Mouse (Mus musculus): ENCODE measurements around the gene Masp1. TPM values are rescaled to one million over a fixed set of nuclear protein-coding genes. Genes with fewer than 3 reads are reported as not detected.

Masp1 gene
- polyA plus RNA-seq, 1 experiment from 2014 or later, result 44.7 TPM

GRCm38 (mm10) chr16:23416657-23417293 lies 103.8 kb downstream of the Masp1 start:
- Histone ChIP-seq H3K9me3 (no peaks in the 10 kb centered on the region), H3K4me1 (replicated peaks) (peaks cover 15% of the 10 kb centered on the region), H3K4me2 (replicated peaks) (peak overlapping the region; percentile 27), H3K27ac (no peak overlapping the region), H3K9ac (replicated peaks) (no peak overlapping the region), H3K27me3 (no peaks in the 10 kb centered on the region), H3K36me3 (no peaks in the 10 kb centered on the region), H3K4me3 (replicated peaks) (no peak overlapping the region)
- WGBS, result 59% methylated on average over 9 of the region's 9 CpGs
- peak; percentile 38; the same call in 1 of the 2 replicates for ATAC-seq

GRCm38 (mm10) chr16:23416261-23416656 lies 104.4 kb downstream of the Masp1 start:
- H3K36me3 ChIP-seq, result no peaks in the 10 kb centered on the region
- H3K27ac ChIP-seq, result no peak overlapping the region
- peak overlapping the region; percentile 27 for H3K4me2 ChIP-seq (replicated peaks)
- no peaks in the 10 kb centered on the region for H3K27me3 ChIP-seq
- H3K4me3 ChIP-seq (replicated peaks), result no peak overlapping the region
- 41% methylated on average over 10 of the region's 10 CpGs for WGBS
- H3K9ac ChIP-seq (replicated peaks), result no peak overlapping the region
- ATAC-seq, result 0 out of 2 replicates have a peak, but pooled peaks have one; percentile 35
- H3K9me3 ChIP-seq, result no peaks in the 10 kb centered on the region
- H3K4me1 ChIP-seq (replicated peaks), result peaks cover 15% of the 10 kb centered on the region

GRCm38 (mm10) chr16:23412930-23413329 lies 107.7 kb downstream of the Masp1 start:
- H3K4me2 ChIP-seq (replicated peaks), result no peak overlapping the region
- H3K36me3 ChIP-seq, result no peaks in the 10 kb centered on the region
- H3K9ac ChIP-seq (replicated peaks), result no peak overlapping the region
- ATAC-seq, result no peak
- no peaks in the 10 kb centered on the region for H3K9me3 ChIP-seq
- H3K4me1 ChIP-seq (replicated peaks), result peaks cover 13% of the 10 kb centered on the region
- H3K4me3 ChIP-seq (replicated peaks), result no peak overlapping the region
- WGBS, result 89% methylated on average over 6 of the region's 6 CpGs
- no peak overlapping the region for H3K27ac ChIP-seq
- no peaks in the 10 kb centered on the region for H3K27me3 ChIP-seq

GRCm38 (mm10) chr16:23403008-23403755 lies 117.4 kb downstream of the Masp1 start:
- WGBS, result 52% methylated on average over 8 of the region's 8 CpGs
- ATAC-seq, result peak; percentile 43; the same call in 1 of the 2 replicates
- Histone ChIP-seq H3K27me3 (no peaks in the 10 kb centered on the region), H3K4me1 (replicated peaks) (no peaks in the 10 kb centered on the region), H3K4me3 (replicated peaks) (no peak overlapping the region), H3K9ac (replicated peaks) (no peak overlapping the region), H3K9me3 (no peaks in the 10 kb centered on the region), H3K36me3 (no peaks in the 10 kb centered on the region), H3K4me2 (replicated peaks) (no peak overlapping the region), H3K27ac (no peak overlapping the region)

- no peaks in the 10 kb centered on the region for H3K4me1 ChIP-seq (replicated peaks)
- no peak overlapping the region for H3K9ac ChIP-seq (replicated peaks)
- no peaks in the 10 kb centered on the region for H3K9me3 ChIP-seq
- 62% methylated on average over 3 of the region's 3 CpGs for WGBS
- no peak for ATAC-seq
- H3K4me3 ChIP-seq (replicated peaks), result no peak overlapping the region
- H3K4me2 ChIP-seq (replicated peaks), result no peak overlapping the region
- no peaks in the 10 kb centered on the region for H3K36me3 ChIP-seq
- no peak overlapping the region for H3K27ac ChIP-seq
- H3K27me3 ChIP-seq, result no peaks in the 10 kb centered on the region
These were observed 118.7 kb downstream of the Masp1 start for GRCm38 (mm10) chr16:23401959-23402358.

GRCm38 (mm10) chr16:23401463-23401862 lies 119.2 kb downstream of the Masp1 start:
- Histone ChIP-seq H3K9ac (replicated peaks) (no peak overlapping the region), H3K27ac (no peak overlapping the region), H3K4me3 (replicated peaks) (no peak overlapping the region), H3K9me3 (no peaks in the 10 kb centered on the region), H3K36me3 (no peaks in the 10 kb centered on the region), H3K4me2 (replicated peaks) (no peak overlapping the region), H3K4me1 (replicated peaks) (no peaks in the 10 kb centered on the region), H3K27me3 (no peaks in the 10 kb centered on the region)
- 76% methylated on average over 4 of the region's 4 CpGs for WGBS
- ATAC-seq, result no peak

Other genes starting within 250 kb of the Masp1 start
- gene Rtp1, start 91.7 kb downstream of the Masp1 start, polyA plus RNA-seq (2015; fragmentation: Nextera tagmentation; extraction: Ambion mirVana), result 0.08 and 0.14 TPM in 2 replicates
- gene Rtp4, start 524 bp downstream of the Masp1 start, polyA plus RNA-seq (2015; fragmentation: Nextera tagmentation; extraction: Ambion mirVana), result 2.0 and 3.4 TPM in 2 replicates

Measured in midbrain, embryonic 13.5 days (tissue).